Mouse (Mus musculus) layer of hippocampus, adult 2 months (tissue): ENCODE data around the gene Adgrl1. TPM values are rescaled to one million over a fixed set of nuclear protein-coding genes. Genes with fewer than 3 reads are reported as not detected.

Experiments used
- DNase-seq, 2 experiments: peaks; one replicate each; pipeline ENCODE4 v3.0.0; 2022; ENCODE audit warnings: low spot score in 2 of 2
- H3K27ac ChIP-seq: fragments of 200-600 bp; 2 replicates; pipeline ENCODE4 v1.8.1; 2022
- H3K4me3 ChIP-seq: fragments of 200-600 bp; 2 replicates; pipeline ENCODE4 v1.8.1; 2022; ENCODE audit warnings: mild to moderate bottlenecking
- CTCF ChIP-seq: fragments of 200-600 bp; conservative IDR thresholded peaks from 2 replicates; pipeline ENCODE4 v1.8.1; 2022; ENCODE audit warnings: antibody characterized with exemption, mild to moderate bottlenecking, moderate library complexity
- total RNA-seq, 2 experiments: library from RNA; stranded (reverse); gene quantifications; 2 replicates each; pipeline ENCODE4 v1.2.3; 2021

Adgrl1 gene
- total RNA-seq, 2 experiments from 2014 or later: 328 to 329 TPM

GRCm38 (mm10) chr8:83893915-83894314 lies 6.0 kb upstream of the Adgrl1 start:
- no peak overlapping the region for H3K27ac ChIP-seq
- peak; percentile 97 for TF ChIP-seq CTCF
- peak; percentile 68 to 89 for DNase-seq
- no peak overlapping the region for H3K4me3 ChIP-seq

- Histone ChIP-seq H3K4me3 (no peak overlapping the region), H3K27ac (no peak overlapping the region)
- peak; percentile 94 for TF ChIP-seq CTCF
- DNase-seq: no peak
These were observed 4.0 kb upstream of the Adgrl1 start for GRCm38 (mm10) chr8:83895894-83896293.

- H3K27ac ChIP-seq: no peak overlapping the region; the same call in 1 of the 2 replicates
- DNase-seq: no peak
- no peak overlapping the region for H3K4me3 ChIP-seq
- TF ChIP-seq CTCF: no peak
These were observed 3.4 kb upstream of the Adgrl1 start for GRCm38 (mm10) chr8:83896461-83896860.

GRCm38 (mm10) chr8:83897211-83897610 lies 2.7 kb upstream of the Adgrl1 start:
- DNase-seq: peak in 1 of 2 experiments; percentile 71
- Histone ChIP-seq H3K4me3 (peak overlapping the region; percentile 45), H3K27ac (peak overlapping the region; percentile 67)
- peak; percentile 78 for TF ChIP-seq CTCF

GRCm38 (mm10) chr8:83898456-83898855 lies 1.4 kb upstream of the Adgrl1 start:
- peak overlapping the region; percentile 84 for H3K4me3 ChIP-seq
- peak overlapping the region; percentile 98 for H3K27ac ChIP-seq
- no peak for TF ChIP-seq CTCF
- no peak for DNase-seq

GRCm38 (mm10) chr8:83898985-83899362 lies 931 bp upstream of the Adgrl1 start:
- Histone ChIP-seq H3K27ac (peak overlapping the region; percentile 98), H3K4me3 (peak overlapping the region; percentile 84)
- peak; percentile 57 to 64 for DNase-seq
- TF ChIP-seq CTCF: no peak

- H3K27ac ChIP-seq: peak overlapping the region; percentile 98
- no peak for TF ChIP-seq CTCF
- peak overlapping the region; percentile 84 for H3K4me3 ChIP-seq
- no peak for DNase-seq
These were observed 506 bp downstream of the Adgrl1 start for GRCm38 (mm10) chr8:83900266-83900956.

- TF ChIP-seq CTCF: no peak
- Histone ChIP-seq H3K4me3 (peak overlapping the region; percentile 84), H3K27ac (peak overlapping the region; percentile 98)
- DNase-seq: peak; percentile 79 to 85
These were observed 1.0 kb downstream of the Adgrl1 start for GRCm38 (mm10) chr8:83900957-83901270.

- Histone ChIP-seq H3K27ac (peak overlapping the region; percentile 98), H3K4me3 (peak overlapping the region; percentile 84)
- TF ChIP-seq CTCF: no peak
- DNase-seq: peak in 1 of 2 experiments; percentile 52
These were observed 1.9 kb downstream of the Adgrl1 start for GRCm38 (mm10) chr8:83901566-83902485.

GRCm38 (mm10) chr8:83902961-83903666 lies 3.2 kb downstream of the Adgrl1 start:
- peak overlapping the region; percentile 84 for H3K4me3 ChIP-seq
- H3K27ac ChIP-seq: peak overlapping the region; percentile 51; the same call in 1 of the 2 replicates
- peak; percentile 57 to 73 for DNase-seq
- TF ChIP-seq CTCF: peak; percentile 64

GRCm38 (mm10) chr8:83908583-83908982 lies 8.7 kb downstream of the Adgrl1 start:
- peak overlapping the region; percentile 22; the same call in 1 of the 2 replicates for H3K4me3 ChIP-seq
- peak overlapping the region; percentile 84 for H3K27ac ChIP-seq
- DNase-seq: no peak
- TF ChIP-seq CTCF: no peak

GRCm38 (mm10) chr8:83909311-83909710 lies 9.4 kb downstream of the Adgrl1 start:
- TF ChIP-seq CTCF: no peak
- DNase-seq: peak; percentile 56 to 58
- H3K4me3 ChIP-seq: peak overlapping the region; percentile 34
- peak overlapping the region; percentile 84 for H3K27ac ChIP-seq
